Mouse (Mus musculus) cortical plate, adult 2 months (tissue): ENCODE results near the gene Apopt1.

Source experiments
- CTCF ChIP-seq: fragments of 200-500 bp; IDR thresholded peaks from 2 replicates; pipeline ENCODE4 v1.5.1; 2011; ENCODE audit warnings: mild to moderate bottlenecking, control low read depth, low read length; ENCODE audit not compliant: insufficient read depth; ENCODE audit errors: extremely low read depth
- POLR2A ChIP-seq: fragments of 200-500 bp; IDR thresholded peaks from 2 replicates; pipeline ENCODE4 v1.6.1; 2011; ENCODE audit warnings: mild to moderate bottlenecking, low read length, control low read depth; ENCODE audit not compliant: insufficient read depth; ENCODE audit errors: extremely low read depth

GRCm38 (mm10) chr12:111747421-111747820, 34.4 kb downstream of the Apopt1 start:
- no peak for TF ChIP-seq CTCF
- no peak for TF ChIP-seq POLR2A
